Mouse (Mus musculus) liver, embryonic 14.5 days (tissue): Measurements from ENCODE around the gene H2afx. TPM values are rescaled to one million over a fixed set of nuclear protein-coding genes. Genes with fewer than 3 reads are reported as not detected.
"Not testable (repeated sequence)": the region's sequence is repeated elsewhere in the genome, so short reads cannot be mapped to it uniquely, and the experiment has no call there.

Source experiments
- ATAC-seq: fragments of 200-750 bp; cut with Nextera tagmentation; 2 replicates; pipeline ENCODE4 v1.8.0; 2017; ENCODE audit warnings: moderate number of reproducible peaks, mild to moderate bottlenecking, moderate library complexity; ENCODE audit not compliant: insufficient read depth
- DNase-seq, 3 experiments: peaks; one replicate each; pipeline ENCODE4 v3.0.0-alpha.2; 2012 to 2013; ENCODE audit warnings: low read depth in 3 of 3, low spot score in 3 of 3
- H3K27ac ChIP-seq: fragments of 300-500 bp; sonication (generic); 2 replicates; pipeline ENCODE4 v1.5.1; 2014; ENCODE audit warnings: moderate library complexity, mild to moderate bottlenecking, control low read depth, inconsistent platforms
- H3K27me3 ChIP-seq: fragments of 300-500 bp; sonication (generic); 2 replicates; pipeline ENCODE4 v1.6.1; 2014; ENCODE audit warnings: mild to moderate bottlenecking, low read length, moderate library complexity; ENCODE audit not compliant: control insufficient read depth, insufficient read depth
- H3K36me3 ChIP-seq: fragments of 300-500 bp; sonication (generic); replicated peaks from 2 replicates; pipeline ENCODE4 v1.6.1; 2014; ENCODE audit warnings: low read depth; ENCODE audit not compliant: control insufficient read depth, insufficient read depth
- H3K4me1 ChIP-seq, 2 experiments: fragments of 200-500 bp in 1 of 2; fragments of 300-500 bp in 1 of 2; sonication (generic) in 1 of 2; replicated peaks; 2 replicates each; pipeline ENCODE4 v1.6.1; 2012 to 2014; ENCODE audit warnings: antibody characterized with exemption in 1 of 2, inconsistent platforms in 1 of 2, low read length in 1 of 2; ENCODE audit not compliant: control insufficient read depth in 2 of 2, insufficient read depth in 2 of 2
- H3K4me2 ChIP-seq: fragments of 300-500 bp; sonication (generic); 2 replicates; pipeline ENCODE4 v1.6.1; 2014; ENCODE audit warnings: low read depth, mild to moderate bottlenecking, control low read depth, moderate library complexity
- H3K4me3 ChIP-seq, 2 experiments: fragments of 200-500 bp in 1 of 2; fragments of 300-500 bp in 1 of 2; sonication (generic) in 1 of 2; 2 replicates each; pipeline ENCODE4 v1.5.1; 2012 to 2014; ENCODE audit warnings: low read depth in 2 of 2, low read length in 2 of 2, mild to moderate bottlenecking in 2 of 2, control low read depth in 1 of 2, inconsistent platforms in 1 of 2, moderate library complexity in 1 of 2; ENCODE audit not compliant: insufficient read depth in 1 of 2
- H3K9ac ChIP-seq: fragments of 300-500 bp; sonication (generic); replicated peaks from 2 replicates; pipeline ENCODE4 v1.6.1; 2014; ENCODE audit warnings: mild to moderate bottlenecking, control low read depth, moderate library complexity
- H3K9me3 ChIP-seq: fragments of 300-500 bp; sonication (generic); 2 replicates; pipeline ENCODE4 v1.6.1; 2016; ENCODE audit warnings: low read length, mixed read lengths; ENCODE audit not compliant: control insufficient read depth
- CTCF ChIP-seq: IDR thresholded peaks from 2 replicates; pipeline ENCODE4 v1.5.1; 2016; ENCODE audit warnings: antibody characterized with exemption, low read depth, control low read depth
- EP300 ChIP-seq: IDR thresholded peaks from 2 replicates; pipeline ENCODE4 v1.6.1; 2016; ENCODE audit warnings: antibody characterized with exemption, low read depth
- WGBS: fragments of 180-500 bp; shearing (Covaris S2); extraction: QIAGEN DNeasy Blood & Tissue Kit; methylation state at CpG from one replicate; pipeline ENCODE4 v1.1.7; 2014; ENCODE audit not compliant: insufficient replicate concordance; 5-methylcytosine and 5-hydroxymethylcytosine counted together
- polyA plus RNA-seq, 2 experiments: library from polyadenylated mRNA; depleted of rRNA in 1 of 2; stranded (reverse) in 1 of 2; unstranded in 1 of 2; fragments of >200 nt; fragmentation: Nextera tagmentation in 1 of 2; extraction: Ambion mirVana in 1 of 2; gene quantifications; 2 replicates each; pipeline versions ENCODE4 v1.2.1 to v1.2.3; 2012 to 2014

H2afx gene
- polyA plus RNA-seq, 2 experiments, result 168 to 177 TPM

- no peak overlapping the region for H3K27ac ChIP-seq
- no peaks in the 10 kb centered on the region for H3K27me3 ChIP-seq
Observed at GRCm38 (mm10) chr9:44324147-44324546, 10.3 kb upstream of the H2afx start.

GRCm38 (mm10) chr9:44325032-44325767 is 9.3 kb upstream of the H2afx start:
- not testable (repeated sequence) for DNase-seq, H3K9me3 ChIP-seq, H3K4me3 ChIP-seq, H3K36me3 ChIP-seq, ATAC-seq, H3K27ac ChIP-seq, H3K27me3 ChIP-seq
- Histone ChIP-seq H3K4me1 (peaks cover 17 to 22% of the 10 kb centered on the region in 2 experiments), H3K4me2 (peak overlapping the region; percentile 95), H3K9ac (peak overlapping the region; percentile 78)
- 55% methylated on average over 7 of the region's 8 CpGs for WGBS

More at GRCm38 (mm10) chr9:44324147-44324546, 10.3 kb upstream of the H2afx start:
- Histone ChIP-seq H3K4me2 (no peak overlapping the region), H3K36me3 (peaks cover 4% of the 10 kb centered on the region; the same call in 1 of the 2 replicates), H3K9me3 (no peaks in the 10 kb centered on the region), H3K4me3 (no peak overlapping the region), H3K9ac (no peak overlapping the region), H3K4me1 (peaks cover 17 to 22% of the 10 kb centered on the region in 2 experiments)
- TF ChIP-seq CTCF (no peak), EP300 (no peak)
- 75% methylated on average over 6 of the region's 6 CpGs for WGBS
- ATAC-seq, result no peak
- no peak for DNase-seq

- TF ChIP-seq EP300 (no peak), CTCF (no peak)
- WGBS, result 3% methylated on average over 12 of the region's 12 CpGs
- peak within 1 kb of the TSS; percentile 95 for H3K4me2 ChIP-seq
- DNase-seq (no peak), ATAC-seq (0 out of 2 replicates have a peak, but pooled peaks have one; percentile 4)
- peak within 1 kb of the TSS; percentile 64 to 83 for H3K4me3 ChIP-seq
- peak within 1 kb of the TSS; percentile 78 for H3K9ac ChIP-seq
- H3K4me1 ChIP-seq, result peaks cover 12 to 16% of the 10 kb centered on the region in 2 experiments
- H3K9me3 ChIP-seq, result no peaks in the 10 kb centered on the region
- peaks cover 12% of the 10 kb centered on the region for H3K36me3 ChIP-seq
- no peaks in the 10 kb centered on the region for H3K27me3 ChIP-seq
- H3K27ac ChIP-seq, result peak within 1 kb of the TSS; percentile 79
Observed at GRCm38 (mm10) chr9:44325768-44326370, 8.6 kb upstream of the H2afx start, which contains the start of gene Dpagt1. Gene Dpagt1, plus strand, starts transcription at chr9:44326019.

- H3K4me2 ChIP-seq, result peak overlapping the region; percentile 95
- H3K27ac ChIP-seq, result peak overlapping the region; percentile 79
- no peaks in the 10 kb centered on the region for H3K27me3 ChIP-seq
- DNase-seq, result peak in 2 of 3 experiments; percentile 57 to 72
- peak; percentile 82 for ATAC-seq
- H3K9ac ChIP-seq, result peak overlapping the region; percentile 78
- TF ChIP-seq EP300 (no peak), CTCF (no peak)
- under 1% methylated on average over 38 of the region's 38 CpGs for WGBS
- H3K36me3 ChIP-seq, result peaks cover 16% of the 10 kb centered on the region
- peak overlapping the region; percentile 64 to 83 for H3K4me3 ChIP-seq
- peaks cover 9 to 14% of the 10 kb centered on the region in 2 experiments for H3K4me1 ChIP-seq
- no peaks in the 10 kb centered on the region for H3K9me3 ChIP-seq
Observed at GRCm38 (mm10) chr9:44326371-44327063, 8.0 kb upstream of the H2afx start.
